Mouse (Mus musculus): ENCODE measurements around the gene Zfp382. TPM values are rescaled to one million over a fixed set of nuclear protein-coding genes. Genes with fewer than 3 reads are reported as not detected.

Gene Zfp382
- polyA plus RNA-seq, 1 experiment from 2014 or later: 13.5 TPM

Small RNA genes lying within 50 kb of the gene (microRNA-seq; reads per million reads assigned to microRNA genes)
- gene Gm23368: not detected

Other genes with a start within 250 kb of the Zfp382 start
- gene Zfp27, start 215.4 kb upstream of the Zfp382 start, polyA plus RNA-seq (2014; fragmentation: Nextera tagmentation; extraction: Ambion mirVana): 17.0 and 19.5 TPM in 2 replicates
- 7.7 and 9.7 TPM in 2 replicates for gene Zfp383, start 213.7 kb upstream of the Zfp382 start, polyA plus RNA-seq (2014; fragmentation: Nextera tagmentation; extraction: Ambion mirVana)
- 21.2 and 25.3 TPM in 2 replicates for gene Zfp74, start 167.9 kb upstream of the Zfp382 start, polyA plus RNA-seq (2014; fragmentation: Nextera tagmentation; extraction: Ambion mirVana)
- gene Zfp568, start 138.0 kb upstream of the Zfp382 start, polyA plus RNA-seq (2014; fragmentation: Nextera tagmentation; extraction: Ambion mirVana): 4.0 and 5.5 TPM in 2 replicates
- gene Zfp14, start 70.6 kb upstream of the Zfp382 start, polyA plus RNA-seq (2014; fragmentation: Nextera tagmentation; extraction: Ambion mirVana): 13.4 and 13.7 TPM in 2 replicates
- gene Zfp82, start 49.0 kb upstream of the Zfp382 start, polyA plus RNA-seq (2014; fragmentation: Nextera tagmentation; extraction: Ambion mirVana): 10.2 and 11.0 TPM in 2 replicates
- gene Gm26920, start 31.5 kb upstream of the Zfp382 start, polyA plus RNA-seq (2014; fragmentation: Nextera tagmentation; extraction: Ambion mirVana): 2.1 and 4.3 TPM in 2 replicates
- gene Zfp566, start 31.4 kb upstream of the Zfp382 start, polyA plus RNA-seq (2014; fragmentation: Nextera tagmentation; extraction: Ambion mirVana): 13.8 and 17.1 TPM in 2 replicates
- 87.8 and 102 TPM in 2 replicates for gene Zfp260, start 27.2 kb upstream of the Zfp382 start, polyA plus RNA-seq (2014; fragmentation: Nextera tagmentation; extraction: Ambion mirVana)
- 9.9 and 17.6 TPM in 2 replicates for gene Zfp146, start 47.8 kb downstream of the Zfp382 start, polyA plus RNA-seq (2014; fragmentation: Nextera tagmentation; extraction: Ambion mirVana)
- 4.7 and 5.9 TPM in 2 replicates for gene Cox7a1, start 62.2 kb downstream of the Zfp382 start, polyA plus RNA-seq (2014; fragmentation: Nextera tagmentation; extraction: Ambion mirVana)
- 61.7 and 63.1 TPM in 2 replicates for gene Capns1, start 76.9 kb downstream of the Zfp382 start, polyA plus RNA-seq (2014; fragmentation: Nextera tagmentation; extraction: Ambion mirVana)
- gene Polr2i, start 110.0 kb downstream of the Zfp382 start, polyA plus RNA-seq (2014; fragmentation: Nextera tagmentation; extraction: Ambion mirVana): 176 and 217 TPM in 2 replicates
- gene Tbcb, start 110.3 kb downstream of the Zfp382 start, polyA plus RNA-seq (2014; fragmentation: Nextera tagmentation; extraction: Ambion mirVana): 402 and 413 TPM in 2 replicates
- gene Ovol3, start 113.8 kb downstream of the Zfp382 start, polyA plus RNA-seq (2014; fragmentation: Nextera tagmentation; extraction: Ambion mirVana): not detected in 2 replicates
- 0.99 and 1.0 TPM in 2 replicates for gene Thap8, start 158.2 kb downstream of the Zfp382 start, polyA plus RNA-seq (2014; fragmentation: Nextera tagmentation; extraction: Ambion mirVana)
- gene Wdr62, start 158.5 kb downstream of the Zfp382 start, polyA plus RNA-seq (2014; fragmentation: Nextera tagmentation; extraction: Ambion mirVana): 3.1 and 3.7 TPM in 2 replicates
- gene Clip3, start 169.8 kb downstream of the Zfp382 start, polyA plus RNA-seq (2014; fragmentation: Nextera tagmentation; extraction: Ambion mirVana): 115 and 133 TPM in 2 replicates
- gene Alkbh6, start 186.8 kb downstream of the Zfp382 start, polyA plus RNA-seq (2014; fragmentation: Nextera tagmentation; extraction: Ambion mirVana): 134 and 137 TPM in 2 replicates
- 12.7 and 16.9 TPM in 2 replicates for gene Syne4, start 192.9 kb downstream of the Zfp382 start, polyA plus RNA-seq (2014; fragmentation: Nextera tagmentation; extraction: Ambion mirVana)
- gene E130208F15Rik, start 199.8 kb downstream of the Zfp382 start, polyA plus RNA-seq (2014; fragmentation: Nextera tagmentation; extraction: Ambion mirVana): not detected in 2 replicates
- gene Sdhaf1, start 202.0 kb downstream of the Zfp382 start, polyA plus RNA-seq (2014; fragmentation: Nextera tagmentation; extraction: Ambion mirVana): 16.3 and 20.1 TPM in 2 replicates
- gene Lrfn3, start 240.8 kb downstream of the Zfp382 start, polyA plus RNA-seq (2014; fragmentation: Nextera tagmentation; extraction: Ambion mirVana): 12.2 and 14.1 TPM in 2 replicates